Mouse (Mus musculus) midbrain, embryonic 12.5 days (tissue): ENCODE data around the gene Helz. TPM values are rescaled to one million over a fixed set of nuclear protein-coding genes. Genes with fewer than 3 reads are reported as not detected.
A peak's percentile ranks its signal among the peaks of the same experiment; 100 is the strongest.

Experiments
- ATAC-seq: fragments of 200-750 bp; cut with Nextera tagmentation; 2 replicates; pipeline ENCODE4 v1.8.0; 2017; ENCODE audit warnings: low read depth, moderate TSS enrichment, moderate library complexity; ENCODE audit not compliant: low FRiP score
- H3K27ac ChIP-seq: fragments of 300-500 bp; sonication (generic); replicated peaks from 2 replicates; pipeline ENCODE4 v1.5.1; 2016; ENCODE audit warnings: mild to moderate bottlenecking
- H3K27me3 ChIP-seq: fragments of 300-500 bp; sonication (generic); 2 replicates; pipeline ENCODE4 v1.6.1; 2016; ENCODE audit warnings: mild to moderate bottlenecking
- H3K36me3 ChIP-seq: fragments of 300-500 bp; sonication (generic); 2 replicates; pipeline ENCODE4 v1.6.1; 2016
- H3K4me1 ChIP-seq: fragments of 300-500 bp; sonication (generic); 2 replicates; pipeline ENCODE4 v1.6.1; 2016
- H3K4me2 ChIP-seq: fragments of 300-500 bp; sonication (generic); replicated peaks from 2 replicates; pipeline ENCODE4 v1.6.1; 2016; ENCODE audit warnings: mild to moderate bottlenecking, moderate library complexity
- H3K4me3 ChIP-seq: fragments of 300-500 bp; sonication (generic); 2 replicates; pipeline ENCODE4 v1.5.1; 2016; ENCODE audit warnings: mild to moderate bottlenecking
- H3K9ac ChIP-seq: fragments of 300-500 bp; sonication (generic); replicated peaks from 2 replicates; pipeline ENCODE4 v1.6.1; 2016; ENCODE audit warnings: mild to moderate bottlenecking, moderate library complexity
- H3K9me3 ChIP-seq: fragments of 300-500 bp; sonication (generic); 2 replicates; pipeline ENCODE4 v1.6.1; 2016; ENCODE audit warnings: mild to moderate bottlenecking
- WGBS: fragments of 180-500 bp; shearing (Covaris S2); methylation state at CpG from one replicate; pipeline ENCODE4 v1.1.7; 2016; 5-methylcytosine and 5-hydroxymethylcytosine counted together
- microRNA-seq: library from miRNA; unstranded; fragments of <30 nt; microRNA quantifications from one replicate; pipeline ENCODE4, GENCODE M21; 2017
- polyA plus RNA-seq: library from polyadenylated mRNA; unstranded; fragments of >200 nt; fragmentation: Nextera tagmentation; extraction: Ambion mirVana; gene quantifications from 2 replicates; pipeline ENCODE4 v1.2.1, GENCODE M21; 2016

The Helz gene
- polyA plus RNA-seq, 1 experiment from 2014 or later, result 20.4 TPM

DNA sequence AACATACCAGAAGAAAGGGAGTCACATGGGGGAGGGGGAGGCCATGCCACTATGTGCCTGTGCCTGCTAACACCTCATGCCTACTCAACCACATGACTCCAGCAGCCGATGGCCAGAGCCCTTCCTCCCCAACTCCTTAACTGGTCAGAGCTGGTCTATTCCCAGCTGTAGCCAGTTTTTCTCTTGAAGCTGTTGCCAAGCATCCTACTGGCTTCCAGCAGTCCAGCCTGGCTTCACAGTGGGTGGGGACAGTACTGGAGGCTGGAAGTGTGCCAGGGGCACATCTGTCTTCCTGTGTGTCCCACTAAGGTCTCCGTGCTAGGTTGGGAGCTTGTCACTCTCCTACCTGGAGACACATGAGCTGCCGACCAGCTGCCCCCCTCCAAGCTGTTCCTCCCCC lies 195.4 kb downstream of the Helz start:
- no peaks in the 10 kb centered on the region for H3K27me3 ChIP-seq
- no peak overlapping the region for H3K9ac ChIP-seq
- WGBS, result 85% methylated on average over 3 of the region's 3 CpGs
- H3K9me3 ChIP-seq, result no peaks in the 10 kb centered on the region
- peaks cover 26% of the 10 kb centered on the region for H3K4me1 ChIP-seq
- H3K4me2 ChIP-seq, result no peak overlapping the region
- no peak overlapping the region for H3K27ac ChIP-seq
- peak; percentile 19; the same call in 1 of the 2 replicates for ATAC-seq
- H3K36me3 ChIP-seq, result peaks cover 26% of the 10 kb centered on the region
- H3K4me3 ChIP-seq, result no peak overlapping the region

Small RNAs within 50 kb of the gene (microRNA-seq; reads per million reads assigned to microRNA genes)
- not detected for gene Mir6932

Other genes with a start within 250 kb of the Helz start
- 32.3 and 32.9 TPM in 2 replicates for gene Pitpnc1, start 77.2 kb upstream of the Helz start, polyA plus RNA-seq
- 190 and 192 TPM in 2 replicates for gene Psmd12, start 68.4 kb upstream of the Helz start, polyA plus RNA-seq
- 0.18 and 0.19 TPM in 2 replicates for gene Cacng1, start 168.6 kb downstream of the Helz start, polyA plus RNA-seq
- 26.3 and 27.1 TPM in 2 replicates for gene Cacng4, start 246.6 kb downstream of the Helz start, polyA plus RNA-seq